Comparison of ENCODE assay signal across 13 mouse cellular contexts in the genomic region with DNA sequence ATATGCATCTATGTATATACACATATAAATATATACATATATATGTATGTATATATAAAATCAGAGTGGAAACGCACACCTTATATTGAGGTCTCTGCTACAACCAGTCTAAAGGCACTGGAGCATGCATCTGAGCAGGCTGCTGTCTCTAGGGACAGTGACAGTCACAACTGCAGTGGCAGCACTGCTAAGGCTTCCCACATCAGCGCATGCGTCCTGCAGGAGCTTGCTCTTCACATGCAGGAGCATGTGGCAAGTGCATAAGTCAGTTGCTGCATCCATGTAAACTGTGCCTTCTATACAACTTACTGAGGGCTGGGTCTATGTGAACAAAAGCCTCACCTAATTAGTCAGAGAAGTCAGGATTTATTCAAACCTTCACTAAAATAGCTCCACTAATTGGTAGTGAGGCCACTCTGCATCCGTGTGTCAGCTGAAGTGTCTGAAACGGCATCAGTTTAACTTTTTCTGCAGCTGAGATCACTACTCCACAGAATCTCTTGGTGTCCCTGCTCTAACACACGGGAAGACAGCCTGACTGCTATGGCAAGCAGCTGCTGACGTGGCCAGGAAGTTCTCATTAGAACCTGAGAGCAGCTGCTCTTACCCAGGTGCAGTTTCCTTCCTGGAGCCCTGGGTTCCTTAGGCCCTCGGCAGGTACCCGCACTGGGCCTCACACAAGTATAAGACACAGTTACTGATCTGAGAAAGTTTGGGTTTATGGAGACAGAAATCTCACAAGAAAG.
DNase-seq lines count a peak whose midpoint lies in the region; ATAC-seq and TF ChIP-seq lines count a peak whose summit lies in the region.
"Had no signal": no experiment of that assay in that cellular context is flagged by ENCODE, and none has a peak within 500 bp of the region (broad histone marks: within the 10 kb centered on the region; RNA-seq: fewer than 3 reads in every experiment).

No protein-coding gene starts in this region.

- peak overlapping the region; percentile 40; the same call in 1 of the 2 replicates for H3K27ac ChIP-seq in heart, embryonic 13.5 days (replicated peaks)
- peak overlapping the region; percentile 34; the same call in 1 of the 2 replicates for H3K27ac ChIP-seq in midbrain, postnatal 0 days (ENCODE audit: low read depth, low read length)
- H3K27ac ChIP-seq in midbrain, embryonic 16.5 days (ENCODE audit: low read length) = no peak overlapping the region
- peak overlapping the region; percentile 19; the same call in 1 of the 2 replicates for H3K27ac ChIP-seq in neural tube, embryonic 15.5 days (replicated peaks)
- H3K27ac ChIP-seq: heart, embryonic 15.5 days; layer of hippocampus, adult 2 months; limb, embryonic 15.5 days; neural tube, embryonic 13.5 days had no signal

- ATAC-seq in heart, embryonic 13.5 days (ENCODE audit: extremely low read depth, insufficient number of reproducible peaks, low FRiP score, low TSS enrichment) = no peak
- no peak for ATAC-seq in midbrain, postnatal 0 days (ENCODE audit: low FRiP score)
- no peak for ATAC-seq in midbrain, embryonic 16.5 days
- 0 out of 2 replicates have a peak, but pooled peaks have one; percentile 35 for ATAC-seq in neural tube, embryonic 15.5 days (ENCODE audit: low FRiP score)
- ATAC-seq: forebrain, embryonic 16.5 days had no signal

- H3K4me1 ChIP-seq in heart, embryonic 13.5 days = peaks cover 16% of the 10 kb centered on the region
- H3K4me1 ChIP-seq in midbrain, postnatal 0 days (ENCODE audit: insufficient read depth, low read length) = no peaks in the 10 kb centered on the region
- no peaks in the 10 kb centered on the region for H3K4me1 ChIP-seq in midbrain, embryonic 16.5 days (ENCODE audit: control insufficient read depth, insufficient read depth, low read length)
- H3K4me1 ChIP-seq in neural tube, embryonic 15.5 days = 0 out of 2 replicates have a peak, but pooled peaks cover 3% of the 10 kb centered on the region
- H3K4me1 ChIP-seq: limb, embryonic 15.5 days had no signal

- WGBS in heart, embryonic 13.5 days = 55% methylated on average over 9 of the region's 9 CpGs
- 64% methylated on average over 9 of the region's 9 CpGs for WGBS in midbrain, postnatal 0 days
- 64% methylated on average over 9 of the region's 9 CpGs for WGBS in midbrain, embryonic 16.5 days
- 62% methylated on average over 9 of the region's 9 CpGs for WGBS in neural tube, embryonic 15.5 days

- no peaks in the 10 kb centered on the region for H3K27me3 ChIP-seq in heart, embryonic 13.5 days (replicated peaks)
- no peaks in the 10 kb centered on the region for H3K27me3 ChIP-seq in midbrain, postnatal 0 days (ENCODE audit: insufficient read depth, low read length)
- H3K27me3 ChIP-seq in midbrain, embryonic 16.5 days (ENCODE audit: control insufficient read depth, insufficient read depth, low read depth, low read length) = no peaks in the 10 kb centered on the region
- H3K27me3 ChIP-seq in neural tube, embryonic 15.5 days (replicated peaks) = no peaks in the 10 kb centered on the region
- H3K27me3 ChIP-seq: heart, embryonic 15.5 days; limb, embryonic 15.5 days; neural tube, embryonic 13.5 days had no signal

- no peak overlapping the region for H3K9ac ChIP-seq in heart, embryonic 13.5 days
- no peak overlapping the region for H3K9ac ChIP-seq in midbrain, postnatal 0 days (replicated peaks; ENCODE audit: low read length, poor library complexity, severe bottlenecking)
- H3K9ac ChIP-seq in midbrain, embryonic 16.5 days (ENCODE audit: low read depth, low read length) = no peak overlapping the region
- H3K9ac ChIP-seq in neural tube, embryonic 15.5 days (replicated peaks) = no peak overlapping the region
- H3K9ac ChIP-seq: heart, embryonic 15.5 days; limb, embryonic 15.5 days; neural tube, embryonic 13.5 days had no signal

- TF ChIP-seq CTCF in midbrain, postnatal 0 days (IDR thresholded peaks at IDR 0.05) = no peak

- H3K4me3 ChIP-seq in heart, embryonic 13.5 days = no peak overlapping the region
- no peak overlapping the region for H3K4me3 ChIP-seq in midbrain, postnatal 0 days (ENCODE audit: low read depth, low read length)
- H3K4me3 ChIP-seq in midbrain, embryonic 16.5 days (ENCODE audit: low read depth, low read length) = no peak overlapping the region
- no peak overlapping the region for H3K4me3 ChIP-seq in neural tube, embryonic 15.5 days (replicated peaks)
- H3K4me3 ChIP-seq: heart, embryonic 15.5 days; layer of hippocampus, adult 2 months; limb, embryonic 15.5 days; neural tube, embryonic 13.5 days had no signal

- DNase-seq in heart, adult 9 months (ENCODE audit: low spot score in 2 of 2) = no peak
- DNase-seq in midbrain, postnatal 0 days (ENCODE audit: low spot score) = peak; percentile 54
- DNase-seq in thymus, postnatal 14 days = peak; percentile 82
- DNase-seq in ovary, postnatal 36 days (ENCODE audit: low spot score) = no peak
- DNase-seq in left cerebral cortex, adult 8-10 months (ENCODE audit: low spot score in 2 of 2) = no peak

- no peaks in the 10 kb centered on the region for H3K9me3 ChIP-seq in heart, embryonic 13.5 days
- H3K9me3 ChIP-seq in midbrain, postnatal 0 days (ENCODE audit: low read length) = no peaks in the 10 kb centered on the region
- no peaks in the 10 kb centered on the region for H3K9me3 ChIP-seq in midbrain, embryonic 16.5 days (replicated peaks; ENCODE audit: control insufficient read depth, low read length, poor library complexity, severe bottlenecking)
- no peaks in the 10 kb centered on the region for H3K9me3 ChIP-seq in neural tube, embryonic 15.5 days (replicated peaks)
- H3K9me3 ChIP-seq: heart, embryonic 15.5 days; limb, embryonic 15.5 days; neural tube, embryonic 13.5 days had no signal

- peak overlapping the region; percentile 10; the same call in 1 of the 2 replicates for H3K4me2 ChIP-seq in heart, embryonic 13.5 days
- no peak overlapping the region for H3K4me2 ChIP-seq in midbrain, postnatal 0 days (ENCODE audit: low read depth, low read length, poor library complexity, severe bottlenecking)
- no peak overlapping the region for H3K4me2 ChIP-seq in midbrain, embryonic 16.5 days (ENCODE audit: low read length)
- H3K4me2 ChIP-seq in neural tube, embryonic 15.5 days = no peak overlapping the region
- H3K4me2 ChIP-seq: heart, embryonic 15.5 days; limb, embryonic 15.5 days; neural tube, embryonic 13.5 days had no signal

- no peaks in the 10 kb centered on the region for H3K36me3 ChIP-seq in heart, embryonic 13.5 days
- H3K36me3 ChIP-seq in midbrain, postnatal 0 days (ENCODE audit: insufficient read depth, low read length) = no peaks in the 10 kb centered on the region
- no peaks in the 10 kb centered on the region for H3K36me3 ChIP-seq in midbrain, embryonic 16.5 days (ENCODE audit: control insufficient read depth, insufficient read depth, low read length)
- H3K36me3 ChIP-seq in neural tube, embryonic 15.5 days = no peaks in the 10 kb centered on the region
- H3K36me3 ChIP-seq: heart, embryonic 15.5 days; limb, embryonic 15.5 days; neural tube, embryonic 13.5 days had no signal

Comparison
In these comparisons a context has a peak if more than half of its experiments do, and no peak if none do; other contexts are left out.
1. DNase-seq: peak in midbrain, postnatal 0 days (single experiment) and thymus, postnatal 14 days (single experiment); none in heart, adult 9 months (0 of 2), ovary, postnatal 36 days (single experiment) and left cerebral cortex, adult 8-10 months (0 of 2).